9 mouse cellular contexts compared by ENCODE assay signal in genomic region chr9:68956938-68957573, GRCm38 (mm10).
DNase-seq lines count a peak whose midpoint lies in the region; ATAC-seq and TF ChIP-seq lines count a peak whose summit lies in the region.
"Had no signal": no experiment of that assay in that cellular context is flagged by ENCODE, and none has a peak within 500 bp of the region (broad histone marks: within the 10 kb centered on the region; RNA-seq: fewer than 3 reads in every experiment).

No protein-coding gene starts in this region.

- 61% methylated on average over 5 of the region's 5 CpGs for WGBS in midbrain, embryonic 13.5 days

- TF ChIP-seq POLR2A in CH12.LX (IDR thresholded peaks at IDR 0.05; ENCODE audit: low read depth, low read length) = no peak

- H3K79me2 ChIP-seq in CH12.LX (replicated peaks; ENCODE audit: control insufficient read depth, extremely low read depth, insufficient read depth, poor library complexity, severe bottlenecking) = no peaks in the 10 kb centered on the region

- H3K4me3 ChIP-seq in CH12.LX (replicated peaks in 1 of 3; ENCODE audit: low read depth in 2 of 3, low read length in 2 of 3, poor library complexity in 1 of 3) = no peak overlapping the region
- H3K4me3 ChIP-seq in midbrain, embryonic 13.5 days (replicated peaks) = no peak overlapping the region
- H3K4me3 ChIP-seq: liver, embryonic 15.5 days had no signal

- ATAC-seq in midbrain, embryonic 13.5 days = no peak

- in situ Hi-C loops in CH12.LX (cut with MboI; ENCODE audit: low pct_ligation_motif_present, low pct_unique_long_range_greater_than_20kb, low sequenced_read_pairs) = loop anchor here (25.0 kb wide), 2 partner anchors 330 to 530 kb away; no protein-coding TSS in a partner anchor

- no peak for TF ChIP-seq EP300 in CH12.LX (IDR thresholded peaks at IDR 0.05; ENCODE audit: low read length)

- no peak overlapping the region for H3K9ac ChIP-seq in CH12.LX (ENCODE audit: insufficient read depth, low read depth)
- H3K9ac ChIP-seq in midbrain, embryonic 13.5 days (replicated peaks) = no peak overlapping the region
- H3K9ac ChIP-seq: liver, embryonic 15.5 days had no signal

- H3K36me3 ChIP-seq in CH12.LX (replicated peaks in 1 of 2; ENCODE audit: control insufficient read depth in 1 of 2, insufficient read depth in 1 of 2, low read length in 1 of 2) = no peaks in the 10 kb centered on the region
- H3K36me3 ChIP-seq in midbrain, embryonic 13.5 days = no peaks in the 10 kb centered on the region
- H3K36me3 ChIP-seq: liver, embryonic 15.5 days had no signal

- H3K27ac ChIP-seq in CH12.LX (ENCODE audit: insufficient read depth, low read depth) = no peak overlapping the region
- H3K27ac ChIP-seq in midbrain, embryonic 13.5 days = no peak overlapping the region
- H3K27ac ChIP-seq: liver, embryonic 15.5 days had no signal

- dilution Hi-C loops in CH12.LX (cut with MboI; ENCODE audit: extremely low pct_ligation_motif_present, extremely low pct_unique_long_range_greater_than_20kb, low sequenced_read_pairs) = no loop called here

- DNase-seq in layer of hippocampus, adult 11-12 months (ENCODE audit: low spot score) = peak; percentile 37
- DNase-seq in layer of hippocampus, postnatal 14 days (ENCODE audit: low spot score in 2 of 2) = no peak
- DNase-seq in CH12.LX (ENCODE audit: extremely low read depth) = peak; percentile 55
- DNase-seq in adrenal gland, adult 8-10 months = peak; percentile 28
- peak; percentile 35 for DNase-seq in embryo, embryonic 9.5 days (ENCODE audit: extremely low spot score)
- DNase-seq in kidney, postnatal 4 days = peak; percentile 80 to 85
- peak; percentile 50 for DNase-seq in ovary, postnatal 36 days (ENCODE audit: low spot score)

- H3K4me1 ChIP-seq in CH12.LX (ENCODE audit: control insufficient read depth in 1 of 2, insufficient read depth in 2 of 2) = no peaks in the 10 kb centered on the region
- peaks cover 5% of the 10 kb centered on the region; the same call in 1 of the 2 replicates for H3K4me1 ChIP-seq in midbrain, embryonic 13.5 days (replicated peaks)

- peaks cover 20% of the 10 kb centered on the region for H3K9me3 ChIP-seq in CH12.LX (replicated peaks; ENCODE audit: low read length)
- H3K9me3 ChIP-seq in midbrain, embryonic 13.5 days = no peaks in the 10 kb centered on the region
- H3K9me3 ChIP-seq: liver, embryonic 15.5 days had no signal

- peak in 1 of 2 experiments; percentile 42; a peak in 2 of 4 replicates for TF ChIP-seq CTCF in CH12.LX (conservative IDR thresholded peaks at IDR 0.05 in 1 of 2, IDR thresholded peaks at IDR 0.05 in 1 of 2; ENCODE audit: low read depth in 2 of 2, low read length in 2 of 2)

- TF ChIP-seq RAD21 in CH12.LX (IDR thresholded peaks at IDR 0.05; ENCODE audit: low read depth, low read length) = no peak; the same call in 1 of the 2 replicates

- H3K4me2 ChIP-seq in CH12.LX (ENCODE audit: insufficient read depth, low read depth, poor library complexity, severe bottlenecking) = no peak overlapping the region
- H3K4me2 ChIP-seq in midbrain, embryonic 13.5 days (replicated peaks) = no peak overlapping the region
- H3K4me2 ChIP-seq: liver, embryonic 15.5 days had no signal

- no peaks in the 10 kb centered on the region for H3K27me3 ChIP-seq in CH12.LX (replicated peaks)
- no peaks in the 10 kb centered on the region for H3K27me3 ChIP-seq in midbrain, embryonic 13.5 days
- H3K27me3 ChIP-seq: liver, embryonic 15.5 days had no signal

TF ChIP-seq in CH12.LX, 34 proteins besides CTCF, POLR2A, EP300 and RAD21:
- peak; percentile 35 for TF ChIP-seq SMC3 (IDR thresholded peaks at IDR 0.05; ENCODE audit: low read depth, low read length)
- no peak for TF ChIP-seq E2F4 (IDR thresholded peaks at IDR 0.05; ENCODE audit: insufficient replicate concordance, low read depth, low read length)
TF ChIP-seq in CH12.LX: peak in this region for 1.

Comparison
In these comparisons a context has a peak if more than half of its experiments do, and no peak if none do; other contexts are left out.
1. DNase-seq: peak in layer of hippocampus, adult 11-12 months (single experiment), CH12.LX (single experiment), adrenal gland, adult 8-10 months (single experiment), embryo, embryonic 9.5 days (single experiment), kidney, postnatal 4 days (2 of 2) and ovary, postnatal 36 days (single experiment); none in layer of hippocampus, postnatal 14 days (0 of 2).